Mouse (Mus musculus): ENCODE data around the gene Epha3. TPM values are rescaled to one million over a fixed set of nuclear protein-coding genes. Genes with fewer than 3 reads are reported as not detected.

The Epha3 gene
- polyA plus RNA-seq, 1 experiment from 2014 or later = 36.3 TPM

GRCm38 (mm10) chr16:63689371-63689770 is 174.6 kb downstream of the Epha3 start:
- WGBS = 39% methylated on average over 3 of the region's 3 CpGs
- no peak for ATAC-seq (ENCODE audit: low read depth)
- Histone ChIP-seq H3K4me1 (replicated peaks; ENCODE audit: control insufficient read depth, insufficient read depth, low read length) (no peaks in the 10 kb centered on the region), H3K9ac (ENCODE audit: low read length) (no peak overlapping the region), H3K4me2 (ENCODE audit: low read depth, low read length) (no peak overlapping the region), H3K4me3 (ENCODE audit: low read length) (no peak overlapping the region), H3K9me3 (ENCODE audit: control insufficient read depth, low read length) (no peaks in the 10 kb centered on the region), H3K27me3 (ENCODE audit: control insufficient read depth, insufficient read depth, low read depth, low read length) (no peaks in the 10 kb centered on the region), H3K36me3 (ENCODE audit: control insufficient read depth, insufficient read depth, low read length) (no peaks in the 10 kb centered on the region), H3K27ac (ENCODE audit: low read length) (no peak overlapping the region)

GRCm38 (mm10) chr16:63684211-63684610 is 179.8 kb downstream of the Epha3 start:
- no peaks in the 10 kb centered on the region for H3K9me3 ChIP-seq (ENCODE audit: control insufficient read depth, low read length)
- no peak overlapping the region for H3K4me3 ChIP-seq (ENCODE audit: low read length)
- ATAC-seq (ENCODE audit: low read depth) = no peak
- no peaks in the 10 kb centered on the region for H3K27me3 ChIP-seq (ENCODE audit: control insufficient read depth, insufficient read depth, low read depth, low read length)
- no peak overlapping the region for H3K4me2 ChIP-seq (ENCODE audit: low read depth, low read length)
- H3K9ac ChIP-seq (ENCODE audit: low read length) = no peak overlapping the region
- H3K27ac ChIP-seq (ENCODE audit: low read length) = no peak overlapping the region
- no peaks in the 10 kb centered on the region for H3K4me1 ChIP-seq (replicated peaks; ENCODE audit: control insufficient read depth, insufficient read depth, low read length)
- no peaks in the 10 kb centered on the region for H3K36me3 ChIP-seq (ENCODE audit: control insufficient read depth, insufficient read depth, low read length)
- WGBS = 61% methylated on average over 4 of the region's 4 CpGs

- Histone ChIP-seq H3K9ac (ENCODE audit: low read length) (no peak overlapping the region), H3K9me3 (ENCODE audit: control insufficient read depth, low read length) (no peaks in the 10 kb centered on the region), H3K27me3 (ENCODE audit: control insufficient read depth, insufficient read depth, low read depth, low read length) (no peaks in the 10 kb centered on the region), H3K4me3 (ENCODE audit: low read length) (no peak overlapping the region), H3K4me2 (ENCODE audit: low read depth, low read length) (no peak overlapping the region), H3K36me3 (ENCODE audit: control insufficient read depth, insufficient read depth, low read length) (no peaks in the 10 kb centered on the region), H3K4me1 (replicated peaks; ENCODE audit: control insufficient read depth, insufficient read depth, low read length) (no peaks in the 10 kb centered on the region), H3K27ac (ENCODE audit: low read length) (no peak overlapping the region)
- WGBS = 52% methylated on average over 1 of the region's 1 CpGs
- ATAC-seq (ENCODE audit: low read depth) = no peak
Measured at GRCm38 (mm10) chr16:63674426-63674825, 189.5 kb downstream of the Epha3 start.

- Histone ChIP-seq H3K27me3 (ENCODE audit: control insufficient read depth, insufficient read depth, low read depth, low read length) (no peaks in the 10 kb centered on the region), H3K27ac (ENCODE audit: low read length) (no peak overlapping the region), H3K4me1 (replicated peaks; ENCODE audit: control insufficient read depth, insufficient read depth, low read length) (no peaks in the 10 kb centered on the region), H3K9me3 (ENCODE audit: control insufficient read depth, low read length) (no peaks in the 10 kb centered on the region), H3K36me3 (ENCODE audit: control insufficient read depth, insufficient read depth, low read length) (no peaks in the 10 kb centered on the region), H3K4me3 (ENCODE audit: low read length) (no peak overlapping the region), H3K9ac (ENCODE audit: low read length) (no peak overlapping the region), H3K4me2 (ENCODE audit: low read depth, low read length) (no peak overlapping the region)
- ATAC-seq (ENCODE audit: low read depth) = no peak
- 73% methylated on average over 9 of the region's 9 CpGs for WGBS
Measured at GRCm38 (mm10) chr16:63673236-63673840, 190.6 kb downstream of the Epha3 start.

- 43% methylated on average over 3 of the region's 3 CpGs for WGBS
- H3K27ac ChIP-seq (ENCODE audit: low read length) = no peak overlapping the region; the same call in 1 of the 2 replicates
- no peaks in the 10 kb centered on the region for H3K9me3 ChIP-seq (ENCODE audit: control insufficient read depth, low read length)
- H3K27me3 ChIP-seq (ENCODE audit: control insufficient read depth, insufficient read depth, low read depth, low read length) = no peaks in the 10 kb centered on the region
- H3K4me3 ChIP-seq (ENCODE audit: low read length) = no peak overlapping the region
- H3K4me2 ChIP-seq (ENCODE audit: low read depth, low read length) = no peak overlapping the region
- H3K9ac ChIP-seq (ENCODE audit: low read length) = no peak overlapping the region
- no peaks in the 10 kb centered on the region for H3K36me3 ChIP-seq (ENCODE audit: control insufficient read depth, insufficient read depth, low read length)
- peaks cover 3% of the 10 kb centered on the region; the same call in 1 of the 2 replicates for H3K4me1 ChIP-seq (replicated peaks; ENCODE audit: control insufficient read depth, insufficient read depth, low read length)
- ATAC-seq (ENCODE audit: low read depth) = peak; percentile 61
Measured at GRCm38 (mm10) chr16:63665897-63666464, 198.0 kb downstream of the Epha3 start.

- no peaks in the 10 kb centered on the region for H3K9me3 ChIP-seq (ENCODE audit: control insufficient read depth, low read length)
- no peak overlapping the region for H3K9ac ChIP-seq (ENCODE audit: low read length)
- no peak for ATAC-seq (ENCODE audit: low read depth)
- H3K27ac ChIP-seq (ENCODE audit: low read length) = no peak overlapping the region
- WGBS = 35% methylated on average over 4 of the region's 4 CpGs
- H3K4me2 ChIP-seq (ENCODE audit: low read depth, low read length) = no peak overlapping the region
- no peaks in the 10 kb centered on the region for H3K27me3 ChIP-seq (ENCODE audit: control insufficient read depth, insufficient read depth, low read depth, low read length)
- H3K4me3 ChIP-seq (ENCODE audit: low read length) = no peak overlapping the region
- no peaks in the 10 kb centered on the region for H3K36me3 ChIP-seq (ENCODE audit: control insufficient read depth, insufficient read depth, low read length)
- H3K4me1 ChIP-seq (replicated peaks; ENCODE audit: control insufficient read depth, insufficient read depth, low read length) = no peaks in the 10 kb centered on the region
Measured at GRCm38 (mm10) chr16:63658302-63658974, 205.5 kb downstream of the Epha3 start.

- H3K9me3 ChIP-seq (ENCODE audit: control insufficient read depth, low read length) = no peaks in the 10 kb centered on the region
- no peak overlapping the region for H3K9ac ChIP-seq (ENCODE audit: low read length)
- no peak overlapping the region for H3K27ac ChIP-seq (ENCODE audit: low read length)
- no peak for ATAC-seq (ENCODE audit: low read depth)
- no peaks in the 10 kb centered on the region for H3K4me1 ChIP-seq (replicated peaks; ENCODE audit: control insufficient read depth, insufficient read depth, low read length)
- no peaks in the 10 kb centered on the region for H3K27me3 ChIP-seq (ENCODE audit: control insufficient read depth, insufficient read depth, low read depth, low read length)
- H3K4me2 ChIP-seq (ENCODE audit: low read depth, low read length) = no peak overlapping the region
- H3K36me3 ChIP-seq (ENCODE audit: control insufficient read depth, insufficient read depth, low read length) = no peaks in the 10 kb centered on the region
- WGBS = 38% methylated on average over 2 of the region's 2 CpGs
- H3K4me3 ChIP-seq (ENCODE audit: low read length) = no peak overlapping the region
Measured at GRCm38 (mm10) chr16:63657743-63658142, 206.2 kb downstream of the Epha3 start.

GRCm38 (mm10) chr16:63653393-63653918 is 210.5 kb downstream of the Epha3 start:
- no peak overlapping the region for H3K9ac ChIP-seq (ENCODE audit: low read length)
- H3K4me2 ChIP-seq (ENCODE audit: low read depth, low read length) = no peak overlapping the region
- no peaks in the 10 kb centered on the region for H3K9me3 ChIP-seq (ENCODE audit: control insufficient read depth, low read length)
- H3K36me3 ChIP-seq (ENCODE audit: control insufficient read depth, insufficient read depth, low read length) = no peaks in the 10 kb centered on the region
- ATAC-seq (ENCODE audit: low read depth) = no peak
- H3K4me1 ChIP-seq (replicated peaks; ENCODE audit: control insufficient read depth, insufficient read depth, low read length) = no peaks in the 10 kb centered on the region
- WGBS = 85% methylated on average over 5 of the region's 5 CpGs
- H3K27ac ChIP-seq (ENCODE audit: low read length) = no peak overlapping the region
- H3K27me3 ChIP-seq (ENCODE audit: control insufficient read depth, insufficient read depth, low read depth, low read length) = no peaks in the 10 kb centered on the region
- no peak overlapping the region for H3K4me3 ChIP-seq (ENCODE audit: low read length)

GRCm38 (mm10) chr16:63650760-63651159 is 213.2 kb downstream of the Epha3 start:
- Histone ChIP-seq H3K27me3 (ENCODE audit: control insufficient read depth, insufficient read depth, low read depth, low read length) (no peaks in the 10 kb centered on the region), H3K36me3 (ENCODE audit: control insufficient read depth, insufficient read depth, low read length) (no peaks in the 10 kb centered on the region), H3K9ac (ENCODE audit: low read length) (no peak overlapping the region), H3K4me3 (ENCODE audit: low read length) (no peak overlapping the region), H3K4me1 (replicated peaks; ENCODE audit: control insufficient read depth, insufficient read depth, low read length) (no peaks in the 10 kb centered on the region), H3K4me2 (ENCODE audit: low read depth, low read length) (no peak overlapping the region), H3K9me3 (ENCODE audit: control insufficient read depth, low read length) (no peaks in the 10 kb centered on the region), H3K27ac (ENCODE audit: low read length) (no peak overlapping the region)
- no peak for ATAC-seq (ENCODE audit: low read depth)
- WGBS = 53% methylated on average over 3 of the region's 3 CpGs
